Mouse (Mus musculus): ENCODE data around the gene Vstm2l. TPM values are rescaled to one million over a fixed set of nuclear protein-coding genes. Genes with fewer than 3 reads are reported as not detected.

Gene Vstm2l
- polyA plus RNA-seq, 1 experiment = not detected

GRCm38 (mm10) chr2:157953978-157954377, 39.5 kb downstream of the Vstm2l start:
- no peak overlapping the region for H3K9ac ChIP-seq (ENCODE audit: low read depth, poor library complexity, severe bottlenecking)
- H3K9me3 ChIP-seq (replicated peaks; ENCODE audit: control insufficient read depth, insufficient read depth, low read length, poor library complexity, severe bottlenecking) = no peaks in the 10 kb centered on the region

GRCm38 (mm10) chr2:157957707-157958108, 43.3 kb downstream of the Vstm2l start:
- Histone ChIP-seq H3K4me3 (ENCODE audit: low read depth, low read length) (no peak overlapping the region), H3K9ac (ENCODE audit: low read depth, poor library complexity, severe bottlenecking) (no peak overlapping the region), H3K9me3 (replicated peaks; ENCODE audit: control insufficient read depth, insufficient read depth, low read length, poor library complexity, severe bottlenecking) (no peaks in the 10 kb centered on the region), H3K27ac (ENCODE audit: insufficient read depth, low read length) (0 out of 2 replicates have a peak overlapping the region, but pooled peaks have one; percentile 3), H3K27me3 (ENCODE audit: control insufficient read depth, insufficient read depth, low read length, poor library complexity, severe bottlenecking) (no peaks in the 10 kb centered on the region), H3K36me3 (ENCODE audit: control insufficient read depth, insufficient read depth, low read length, poor library complexity, severe bottlenecking) (no peaks in the 10 kb centered on the region), H3K4me1 (ENCODE audit: control insufficient read depth, insufficient read depth, low read length) (peaks cover 2% of the 10 kb centered on the region)
- TF ChIP-seq EP300 (IDR thresholded peaks at IDR 0.05; ENCODE audit: insufficient read depth, low read depth, low read length) (0 out of 2 replicates have a peak, but pooled peaks have one; percentile 7), CTCF (IDR thresholded peaks at IDR 0.05; ENCODE audit: low read depth, low read length) (no peak), POLR2A (IDR thresholded peaks at IDR 0.05; ENCODE audit: insufficient read depth, low read length) (no peak)

More at GRCm38 (mm10) chr2:157953978-157954377, 39.5 kb downstream of the Vstm2l start:
- peaks cover 2% of the 10 kb centered on the region for H3K4me1 ChIP-seq (ENCODE audit: control insufficient read depth, insufficient read depth, low read length)
- no peak overlapping the region for H3K27ac ChIP-seq (ENCODE audit: insufficient read depth, low read length)
- TF ChIP-seq POLR2A (IDR thresholded peaks at IDR 0.05; ENCODE audit: insufficient read depth, low read length) (no peak), CTCF (IDR thresholded peaks at IDR 0.05; ENCODE audit: low read depth, low read length) (no peak), EP300 (IDR thresholded peaks at IDR 0.05; ENCODE audit: insufficient read depth, low read depth, low read length) (no peak)
- H3K36me3 ChIP-seq (ENCODE audit: control insufficient read depth, insufficient read depth, low read length, poor library complexity, severe bottlenecking) = no peaks in the 10 kb centered on the region
- no peaks in the 10 kb centered on the region for H3K27me3 ChIP-seq (ENCODE audit: control insufficient read depth, insufficient read depth, low read length, poor library complexity, severe bottlenecking)
- H3K4me3 ChIP-seq (ENCODE audit: low read depth, low read length) = no peak overlapping the region

DNA sequence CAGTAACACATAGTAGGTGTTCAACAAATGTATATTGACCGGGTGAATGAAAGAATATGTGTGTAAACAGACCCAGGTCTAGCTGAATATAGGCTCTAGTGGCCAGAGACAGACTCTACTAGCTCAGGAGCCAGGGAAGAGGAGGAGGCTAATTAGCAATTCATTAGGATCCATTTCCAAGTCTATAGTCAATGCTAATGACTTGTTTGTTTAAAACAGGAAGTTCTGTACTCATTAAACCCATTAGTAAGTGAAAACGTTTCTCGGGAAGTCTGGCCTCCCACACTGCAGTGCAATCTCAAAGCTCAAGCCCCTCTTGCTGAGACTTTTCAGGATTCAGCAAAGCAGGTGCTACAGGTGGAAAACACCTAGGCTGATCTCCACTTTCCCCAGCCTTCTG, 53.4 kb downstream of the Vstm2l start:
- no peaks in the 10 kb centered on the region for H3K36me3 ChIP-seq (ENCODE audit: control insufficient read depth, insufficient read depth, low read length, poor library complexity, severe bottlenecking)
- TF ChIP-seq EP300 (IDR thresholded peaks at IDR 0.05; ENCODE audit: insufficient read depth, low read depth, low read length) (peak; percentile 47; the same call in 1 of the 2 replicates), CTCF (IDR thresholded peaks at IDR 0.05; ENCODE audit: low read depth, low read length) (no peak), POLR2A (IDR thresholded peaks at IDR 0.05; ENCODE audit: insufficient read depth, low read length) (no peak)
- peaks cover 9% of the 10 kb centered on the region for H3K4me1 ChIP-seq (ENCODE audit: control insufficient read depth, insufficient read depth, low read length)
- H3K9ac ChIP-seq (ENCODE audit: low read depth, poor library complexity, severe bottlenecking) = no peak overlapping the region
- no peaks in the 10 kb centered on the region for H3K27me3 ChIP-seq (ENCODE audit: control insufficient read depth, insufficient read depth, low read length, poor library complexity, severe bottlenecking)
- H3K4me3 ChIP-seq (ENCODE audit: low read depth, low read length) = no peak overlapping the region
- no peak overlapping the region for H3K27ac ChIP-seq (ENCODE audit: insufficient read depth, low read length)
- no peaks in the 10 kb centered on the region for H3K9me3 ChIP-seq (replicated peaks; ENCODE audit: control insufficient read depth, insufficient read depth, low read length, poor library complexity, severe bottlenecking)

- TF ChIP-seq EP300 (IDR thresholded peaks at IDR 0.05; ENCODE audit: insufficient read depth, low read depth, low read length) (no peak), CTCF (IDR thresholded peaks at IDR 0.05; ENCODE audit: low read depth, low read length) (no peak), POLR2A (IDR thresholded peaks at IDR 0.05; ENCODE audit: insufficient read depth, low read length) (no peak)
- no peak overlapping the region for H3K9ac ChIP-seq (ENCODE audit: low read depth, poor library complexity, severe bottlenecking)
- H3K9me3 ChIP-seq (replicated peaks; ENCODE audit: control insufficient read depth, insufficient read depth, low read length, poor library complexity, severe bottlenecking) = no peaks in the 10 kb centered on the region
- H3K36me3 ChIP-seq (ENCODE audit: control insufficient read depth, insufficient read depth, low read length, poor library complexity, severe bottlenecking) = no peaks in the 10 kb centered on the region
- no peak overlapping the region for H3K27ac ChIP-seq (ENCODE audit: insufficient read depth, low read length)
- no peak overlapping the region for H3K4me3 ChIP-seq (ENCODE audit: low read depth, low read length)
- no peaks in the 10 kb centered on the region for H3K27me3 ChIP-seq (ENCODE audit: control insufficient read depth, insufficient read depth, low read length, poor library complexity, severe bottlenecking)
- H3K4me1 ChIP-seq (ENCODE audit: control insufficient read depth, insufficient read depth, low read length) = peaks cover 9% of the 10 kb centered on the region
These were observed 55.7 kb downstream of the Vstm2l start for GRCm38 (mm10) chr2:157970124-157970523.

DNA sequence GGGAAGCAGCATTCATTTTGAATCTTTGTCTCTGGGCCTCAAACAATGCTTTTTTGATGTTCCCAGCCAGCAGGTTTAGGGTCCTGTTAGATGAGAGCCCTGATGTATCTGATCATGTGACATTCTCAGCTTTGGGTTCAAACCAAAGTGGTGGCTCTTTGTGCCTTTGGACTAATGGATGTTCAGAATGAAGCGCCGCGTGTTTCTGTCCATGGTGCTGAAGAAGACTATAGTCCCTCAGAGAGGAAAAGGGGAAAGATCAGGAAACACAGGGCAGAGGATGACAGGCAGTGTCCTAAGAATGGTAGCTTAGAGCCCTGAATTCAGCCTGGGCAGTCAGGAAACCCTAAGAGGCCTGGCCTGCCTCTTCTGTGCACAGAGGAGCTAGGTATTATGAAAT, 56.2 kb downstream of the Vstm2l start:
- Histone ChIP-seq H3K4me1 (ENCODE audit: control insufficient read depth, insufficient read depth, low read length) (peaks cover 9% of the 10 kb centered on the region), H3K27me3 (ENCODE audit: control insufficient read depth, insufficient read depth, low read length, poor library complexity, severe bottlenecking) (no peaks in the 10 kb centered on the region), H3K9ac (ENCODE audit: low read depth, poor library complexity, severe bottlenecking) (no peak overlapping the region), H3K36me3 (ENCODE audit: control insufficient read depth, insufficient read depth, low read length, poor library complexity, severe bottlenecking) (no peaks in the 10 kb centered on the region), H3K4me3 (ENCODE audit: low read depth, low read length) (no peak overlapping the region), H3K27ac (ENCODE audit: insufficient read depth, low read length) (no peak overlapping the region), H3K9me3 (replicated peaks; ENCODE audit: control insufficient read depth, insufficient read depth, low read length, poor library complexity, severe bottlenecking) (no peaks in the 10 kb centered on the region)
- TF ChIP-seq EP300 (IDR thresholded peaks at IDR 0.05; ENCODE audit: insufficient read depth, low read depth, low read length) = no peak
- no peak for TF ChIP-seq POLR2A (IDR thresholded peaks at IDR 0.05; ENCODE audit: insufficient read depth, low read length)
- no peak for TF ChIP-seq CTCF (IDR thresholded peaks at IDR 0.05; ENCODE audit: low read depth, low read length)

DNA sequence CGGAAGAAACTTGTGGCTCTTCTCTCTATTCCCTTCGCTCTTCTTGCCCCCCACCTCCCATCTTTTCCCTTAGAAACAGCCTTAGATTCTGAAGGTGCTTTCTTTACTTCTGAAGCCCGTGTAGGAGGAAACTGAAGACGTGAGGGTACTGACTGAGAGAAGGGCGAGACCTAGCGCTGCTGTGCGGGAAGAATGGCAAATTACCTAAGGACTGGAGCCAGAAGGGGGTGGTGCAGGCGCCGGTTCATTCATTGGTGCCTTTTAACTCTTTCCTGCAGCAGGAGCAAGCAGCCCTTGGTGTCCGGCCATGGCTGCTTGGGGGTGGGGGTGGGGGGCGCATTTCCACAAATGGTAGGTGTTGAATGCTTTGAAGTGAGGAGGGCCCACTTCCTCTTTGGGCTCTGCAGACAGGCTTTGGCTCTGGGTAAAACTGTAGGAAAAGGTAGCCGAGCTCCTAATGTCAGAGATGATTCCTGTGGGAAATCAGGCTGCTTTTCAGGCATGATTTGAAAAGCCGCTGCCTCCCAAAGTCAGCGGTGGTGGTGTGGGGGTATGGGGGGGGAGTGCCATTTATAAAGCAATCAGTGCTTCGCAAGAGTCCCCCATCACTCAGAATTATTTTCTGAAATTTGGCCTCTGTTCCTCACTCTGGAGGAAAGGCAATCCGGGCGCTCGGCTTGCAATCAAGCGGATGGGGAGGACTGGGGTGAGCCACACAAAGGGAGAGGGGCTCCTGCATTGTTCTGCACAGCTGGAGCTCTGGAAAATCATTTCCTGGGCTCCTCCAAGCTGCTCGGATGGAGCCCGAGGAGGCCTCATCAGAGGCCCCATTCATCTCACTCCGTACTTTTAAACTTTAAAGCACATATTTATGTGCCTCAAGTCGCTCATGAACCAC, 60.4 kb downstream of the Vstm2l start:
- Histone ChIP-seq H3K9ac (ENCODE audit: low read depth, poor library complexity, severe bottlenecking) (no peak overlapping the region), H3K4me3 (ENCODE audit: low read depth, low read length) (no peak overlapping the region), H3K27ac (ENCODE audit: insufficient read depth, low read length) (no peak overlapping the region)

More for the DNA sequence above, 60.4 kb downstream of the Vstm2l start:
- no peak for TF ChIP-seq CTCF (IDR thresholded peaks at IDR 0.05; ENCODE audit: low read depth, low read length)
- peaks cover 4% of the 10 kb centered on the region for H3K4me1 ChIP-seq (ENCODE audit: control insufficient read depth, insufficient read depth, low read length)
- H3K9me3 ChIP-seq (replicated peaks; ENCODE audit: control insufficient read depth, insufficient read depth, low read length, poor library complexity, severe bottlenecking) = no peaks in the 10 kb centered on the region
- H3K36me3 ChIP-seq (ENCODE audit: control insufficient read depth, insufficient read depth, low read length, poor library complexity, severe bottlenecking) = no peaks in the 10 kb centered on the region
- H3K27me3 ChIP-seq (ENCODE audit: control insufficient read depth, insufficient read depth, low read length, poor library complexity, severe bottlenecking) = no peaks in the 10 kb centered on the region

All from ES-Bruce4 (cell line).